Mouse (Mus musculus) E14TG2a.4 (cell line): ENCODE measurements at regions not wholly inside any gene's neighbourhood (a gene's known extent, or its start where the extent isn't known, plus 50 kb on each side); places are given as distances from the start of the nearest gene placed in this dataset.

Experiments
- CTCF ChIP-seq: conservative IDR thresholded peaks from 2 replicates; pipeline ENCODE4 v1.5.1; 2014; ENCODE audit warnings: low read length
- NANOG ChIP-seq: IDR thresholded peaks from 2 replicates; pipeline ENCODE4 v1.6.1; 2014; ENCODE audit warnings: borderline replicate concordance, low read length, mixed read lengths
- POU5F1 ChIP-seq: IDR thresholded peaks from 2 replicates; pipeline ENCODE4 v1.6.1; 2014; ENCODE audit warnings: low read length, borderline replicate concordance

GRCm38 (mm10) chr15:50974002-50974754 is 2910.5 kb upstream of the Gm7489 start:
- TF ChIP-seq CTCF = no peak
- TF ChIP-seq NANOG = no peak
- no peak for TF ChIP-seq POU5F1
